Mouse (Mus musculus) testis, adult 2 months (tissue): ENCODE data around the gene Zwilch.

Source experiments
- CTCF ChIP-seq: fragments of 200-500 bp; IDR thresholded peaks from 2 replicates; pipeline ENCODE4 v1.5.1; 2012; ENCODE audit warnings: low read depth, mild to moderate bottlenecking, inconsistent platforms, low read length, moderate library complexity; ENCODE audit not compliant: control insufficient read depth, insufficient read depth, insufficient replicate concordance
- POLR2A ChIP-seq: fragments of 200-500 bp; IDR thresholded peaks from 2 replicates; pipeline ENCODE4 v1.6.1; 2012; ENCODE audit warnings: low read depth, mild to moderate bottlenecking, inconsistent platforms, low read length, moderate library complexity; ENCODE audit not compliant: control insufficient read depth

DNA sequence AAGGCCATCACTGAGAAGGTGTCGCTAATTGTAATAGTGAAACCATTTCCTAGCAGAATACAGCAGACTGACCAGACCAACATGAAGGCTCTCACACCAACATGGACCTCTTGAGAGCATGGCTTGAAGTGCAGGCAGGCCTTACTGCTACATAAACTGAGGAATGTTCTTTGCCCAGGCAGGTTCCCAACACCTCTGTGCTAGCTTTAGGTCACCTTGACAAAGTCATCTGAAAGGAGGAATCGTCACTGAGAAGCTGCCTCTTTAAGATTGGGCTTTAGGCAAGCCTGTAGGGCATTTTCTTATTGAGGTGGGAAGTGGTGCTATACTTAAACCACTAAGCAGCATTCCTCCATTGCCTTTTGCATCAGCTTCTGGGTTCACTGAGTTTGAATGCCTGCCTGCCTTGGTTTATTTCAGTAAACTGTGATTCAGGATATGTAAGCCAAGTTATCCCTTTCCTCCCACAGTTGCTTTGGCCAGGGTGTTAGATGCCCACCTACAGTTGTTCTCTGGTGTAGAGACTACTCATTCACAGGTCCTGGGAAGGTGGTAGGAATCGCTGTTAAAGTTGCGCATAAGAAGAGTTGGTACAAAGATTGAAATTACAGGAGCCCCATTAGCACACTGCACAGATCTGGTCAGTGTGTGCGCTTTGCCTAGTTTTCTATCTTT is 11.4 kb upstream of the Zwilch start:
- TF ChIP-seq CTCF (no peak), POLR2A (no peak)
